Mouse (Mus musculus): Measurements from ENCODE around the gene Fryl. TPM values are rescaled to one million over a fixed set of nuclear protein-coding genes. Genes with fewer than 3 reads are reported as not detected.
A peak's percentile ranks its signal among the peaks of the same experiment; 100 is the strongest.

Fryl gene
- polyA plus RNA-seq, 1 experiment = 107 TPM

- WGBS = 94% methylated on average over 4 of the region's 4 CpGs
- Histone ChIP-seq H3K36me3 (ENCODE audit: control insufficient read depth, insufficient read depth, low read length) (no peaks in the 10 kb centered on the region), H3K4me1 (replicated peaks; ENCODE audit: control insufficient read depth, insufficient read depth, low read length) (peaks cover 20% of the 10 kb centered on the region), H3K27ac (ENCODE audit: control insufficient read depth, insufficient read depth, low read length) (no peak overlapping the region), H3K27me3 (ENCODE audit: control insufficient read depth, insufficient read depth, low read length) (no peaks in the 10 kb centered on the region), H3K4me3 (ENCODE audit: control insufficient read depth, insufficient read depth, low read length) (no peak overlapping the region)
- no peak for TF ChIP-seq CTCF (IDR thresholded peaks at IDR 0.05; ENCODE audit: borderline replicate concordance, control insufficient read depth, extremely low read depth, insufficient read depth, low read length, poor library complexity)
- TF ChIP-seq POLR2A (IDR thresholded peaks at IDR 0.05; ENCODE audit: control insufficient read depth, extremely low read depth, insufficient read depth, low read length, poor library complexity) = no peak
- no peak for DNase-seq
Measured at GRCm38 (mm10) chr5:73230171-73230570, 26.2 kb downstream of the Fryl start.

DNA sequence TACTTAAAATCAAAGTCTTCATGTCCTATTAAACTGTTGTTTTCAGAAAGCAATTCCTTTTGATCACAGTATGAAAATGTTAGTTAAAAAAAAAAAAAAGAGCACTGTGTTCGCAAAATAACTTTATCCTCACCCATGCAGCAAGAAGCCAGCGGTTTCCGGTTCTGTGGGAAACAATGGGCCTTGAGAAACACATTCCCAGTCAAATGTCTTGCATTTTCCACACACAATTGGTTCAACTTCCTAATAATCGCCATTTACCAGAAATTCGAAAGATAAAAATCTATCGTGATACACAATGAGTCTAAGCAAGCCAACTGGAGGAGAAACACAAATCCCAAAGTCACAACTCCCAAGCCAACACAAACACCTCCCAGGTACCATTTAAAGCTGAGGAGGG, 27.0 kb downstream of the Fryl start:
- no peaks in the 10 kb centered on the region for H3K27me3 ChIP-seq (ENCODE audit: control insufficient read depth, insufficient read depth, low read length)
- H3K36me3 ChIP-seq (ENCODE audit: control insufficient read depth, insufficient read depth, low read length) = no peaks in the 10 kb centered on the region
- TF ChIP-seq POLR2A (IDR thresholded peaks at IDR 0.05; ENCODE audit: control insufficient read depth, extremely low read depth, insufficient read depth, low read length, poor library complexity) (no peak), CTCF (IDR thresholded peaks at IDR 0.05; ENCODE audit: borderline replicate concordance, control insufficient read depth, extremely low read depth, insufficient read depth, low read length, poor library complexity) (no peak)
- H3K4me3 ChIP-seq (ENCODE audit: control insufficient read depth, insufficient read depth, low read length) = no peak overlapping the region
- H3K4me1 ChIP-seq (replicated peaks; ENCODE audit: control insufficient read depth, insufficient read depth, low read length) = peaks cover 20% of the 10 kb centered on the region
- no peak for DNase-seq
- WGBS = 93% methylated on average over 6 of the region's 6 CpGs
- H3K27ac ChIP-seq (ENCODE audit: control insufficient read depth, insufficient read depth, low read length) = no peak overlapping the region

- Histone ChIP-seq H3K27ac (ENCODE audit: control insufficient read depth, insufficient read depth, low read length) (no peak overlapping the region), H3K27me3 (ENCODE audit: control insufficient read depth, insufficient read depth, low read length) (no peaks in the 10 kb centered on the region), H3K36me3 (ENCODE audit: control insufficient read depth, insufficient read depth, low read length) (no peaks in the 10 kb centered on the region), H3K4me3 (ENCODE audit: control insufficient read depth, insufficient read depth, low read length) (no peak overlapping the region), H3K4me1 (replicated peaks; ENCODE audit: control insufficient read depth, insufficient read depth, low read length) (peaks cover 18% of the 10 kb centered on the region)
- TF ChIP-seq POLR2A (IDR thresholded peaks at IDR 0.05; ENCODE audit: control insufficient read depth, extremely low read depth, insufficient read depth, low read length, poor library complexity) (no peak), CTCF (IDR thresholded peaks at IDR 0.05; ENCODE audit: borderline replicate concordance, control insufficient read depth, extremely low read depth, insufficient read depth, low read length, poor library complexity) (no peak)
- no peak for DNase-seq
- WGBS = 95% methylated on average over 12 of the region's 12 CpGs
Measured at GRCm38 (mm10) chr5:73228291-73229049, 27.9 kb downstream of the Fryl start.

- Histone ChIP-seq H3K4me1 (replicated peaks; ENCODE audit: control insufficient read depth, insufficient read depth, low read length) (peaks cover 22% of the 10 kb centered on the region), H3K36me3 (ENCODE audit: control insufficient read depth, insufficient read depth, low read length) (no peaks in the 10 kb centered on the region), H3K27me3 (ENCODE audit: control insufficient read depth, insufficient read depth, low read length) (no peaks in the 10 kb centered on the region), H3K27ac (ENCODE audit: control insufficient read depth, insufficient read depth, low read length) (0 out of 2 replicates have a peak overlapping the region, but pooled peaks have one; percentile 19), H3K4me3 (ENCODE audit: control insufficient read depth, insufficient read depth, low read length) (no peak overlapping the region)
- 93% methylated on average over 11 of the region's 11 CpGs for WGBS
- TF ChIP-seq CTCF (IDR thresholded peaks at IDR 0.05; ENCODE audit: borderline replicate concordance, control insufficient read depth, extremely low read depth, insufficient read depth, low read length, poor library complexity) (no peak), POLR2A (IDR thresholded peaks at IDR 0.05; ENCODE audit: control insufficient read depth, extremely low read depth, insufficient read depth, low read length, poor library complexity) (no peak)
- no peak for DNase-seq
Measured at GRCm38 (mm10) chr5:73227518-73228101, 28.8 kb downstream of the Fryl start.

DNA sequence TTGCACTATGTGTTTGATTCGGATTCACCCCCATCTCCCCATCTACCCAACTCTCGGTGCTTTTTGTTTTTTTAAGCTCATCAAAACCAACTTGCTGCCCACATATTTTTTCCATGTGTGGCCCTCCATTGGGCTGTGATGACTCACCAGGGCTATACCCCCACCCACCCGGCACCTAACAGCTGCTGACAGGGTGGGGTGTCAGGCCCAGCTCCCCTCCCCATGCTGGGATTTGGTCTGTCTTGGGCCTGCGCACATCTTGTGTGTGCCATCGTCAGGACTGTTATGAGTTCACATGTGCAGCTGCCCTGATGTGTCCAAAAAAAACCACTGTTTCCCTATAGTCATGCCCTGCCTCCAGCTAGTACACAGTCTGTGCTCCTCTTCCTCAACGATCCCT, 33.4 kb downstream of the Fryl start:
- peaks cover 19% of the 10 kb centered on the region for H3K36me3 ChIP-seq (ENCODE audit: control insufficient read depth, insufficient read depth, low read length)
- peaks cover 15% of the 10 kb centered on the region for H3K4me1 ChIP-seq (replicated peaks; ENCODE audit: control insufficient read depth, insufficient read depth, low read length)
- no peaks in the 10 kb centered on the region for H3K27me3 ChIP-seq (ENCODE audit: control insufficient read depth, insufficient read depth, low read length)
- no peak for DNase-seq
- 71% methylated on average over 6 of the region's 6 CpGs for WGBS
- no peak overlapping the region for H3K27ac ChIP-seq (ENCODE audit: control insufficient read depth, insufficient read depth, low read length)
- H3K4me3 ChIP-seq (ENCODE audit: control insufficient read depth, insufficient read depth, low read length) = no peak overlapping the region
- no peak for TF ChIP-seq CTCF (IDR thresholded peaks at IDR 0.05; ENCODE audit: borderline replicate concordance, control insufficient read depth, extremely low read depth, insufficient read depth, low read length, poor library complexity)
- TF ChIP-seq POLR2A (IDR thresholded peaks at IDR 0.05; ENCODE audit: control insufficient read depth, extremely low read depth, insufficient read depth, low read length, poor library complexity) = no peak

DNA sequence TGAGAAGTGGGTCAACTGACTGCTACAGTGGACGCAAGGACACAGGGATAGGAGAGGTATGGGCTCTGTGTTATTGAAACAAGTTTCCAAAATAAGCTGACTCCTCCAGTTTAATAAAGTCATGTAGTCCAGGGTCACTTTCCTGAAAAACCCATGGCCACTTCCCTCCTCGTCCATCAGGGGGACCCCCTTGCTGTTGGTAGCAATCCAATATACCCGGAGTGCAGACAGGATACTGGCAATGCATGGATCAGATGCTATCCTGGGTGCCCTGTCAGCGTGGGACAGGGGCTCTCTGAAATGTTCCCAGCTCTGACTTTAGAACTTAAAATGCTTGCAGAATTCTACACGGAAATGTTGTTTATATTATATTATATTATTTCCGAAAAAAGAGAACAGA, 34.0 kb downstream of the Fryl start:
- Histone ChIP-seq H3K27me3 (ENCODE audit: control insufficient read depth, insufficient read depth, low read length) (no peaks in the 10 kb centered on the region), H3K4me3 (ENCODE audit: control insufficient read depth, insufficient read depth, low read length) (no peak overlapping the region), H3K36me3 (ENCODE audit: control insufficient read depth, insufficient read depth, low read length) (peaks cover 19% of the 10 kb centered on the region), H3K4me1 (replicated peaks; ENCODE audit: control insufficient read depth, insufficient read depth, low read length) (peaks cover 16% of the 10 kb centered on the region), H3K27ac (ENCODE audit: control insufficient read depth, insufficient read depth, low read length) (no peak overlapping the region)
- DNase-seq = no peak
- TF ChIP-seq POLR2A (IDR thresholded peaks at IDR 0.05; ENCODE audit: control insufficient read depth, extremely low read depth, insufficient read depth, low read length, poor library complexity) (no peak), CTCF (IDR thresholded peaks at IDR 0.05; ENCODE audit: borderline replicate concordance, control insufficient read depth, extremely low read depth, insufficient read depth, low read length, poor library complexity) (no peak)
- 89% methylated on average over 6 of the region's 6 CpGs for WGBS
